Mouse (Mus musculus) mesoderm, embryonic 11.5 days (tissue): ENCODE results near the gene Gm35134.
"Not testable (repeated sequence)": the region's sequence is repeated elsewhere in the genome, so short reads cannot be mapped to it uniquely, and the experiment has no call there.

Source experiments
- DNase-seq: peaks from one replicate; pipeline ENCODE4 v3.0.0-alpha.2; 2012; ENCODE audit warnings: low read depth, low spot score

Gene Gm35134

DNA sequence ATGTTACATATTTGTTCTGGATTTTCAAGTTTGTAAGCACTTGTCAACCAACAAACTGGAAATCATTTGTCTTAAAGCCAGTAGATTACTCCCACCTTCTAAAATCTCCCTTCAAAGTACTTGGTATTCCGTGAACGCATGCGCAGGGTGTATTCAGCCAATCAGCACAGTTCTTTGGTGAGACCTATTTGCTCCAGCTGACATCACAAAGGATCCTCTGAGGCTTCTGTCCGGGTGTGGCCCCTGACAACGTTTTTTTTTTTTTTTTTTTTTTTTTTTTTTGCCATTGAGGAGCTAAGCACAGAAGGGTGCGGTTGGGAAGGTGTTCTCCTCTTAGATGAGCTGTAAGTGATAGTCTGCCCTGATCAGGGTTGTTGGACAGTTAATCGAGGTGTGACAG lies at the start of gene Gm35134:
Gene Gm35134 (plus strand): TSS at position 301 of the 400 bp plus-strand sequence.
- DNase-seq = not testable (repeated sequence)
